ENCODE assay signal across 8 mouse cellular contexts in genomic region chr9:73025818-73026636, GRCm38 (mm10). TPM values are rescaled to one million over a fixed set of nuclear protein-coding genes. Genes with fewer than 3 reads are reported as not detected.
DNase-seq lines count a peak whose midpoint lies in the region; ATAC-seq lines count a peak whose summit lies in the region.

No protein-coding gene starts in this region.

- intact Hi-C loops in heart, postnatal 10 days (cut with DNase I) = no loop called here

- WGBS in heart, embryonic 13.5 days = 16% methylated on average over 17 of the region's 17 CpGs
- WGBS in midbrain, embryonic 14.5 days = 26% methylated on average over 17 of the region's 17 CpGs

- H3K4me3 ChIP-seq in heart, embryonic 13.5 days = peak overlapping the region; percentile 24
- H3K4me3 ChIP-seq in midbrain, embryonic 14.5 days (replicated peaks; ENCODE audit: low read depth, low read length) = no peak overlapping the region

- H3K4me1 ChIP-seq in heart, embryonic 13.5 days = peaks cover 12% of the 10 kb centered on the region
- H3K4me1 ChIP-seq in midbrain, embryonic 14.5 days (ENCODE audit: control insufficient read depth, insufficient read depth, low read length) = no peaks in the 10 kb centered on the region

- peaks cover 27% of the 10 kb centered on the region for H3K36me3 ChIP-seq in heart, embryonic 13.5 days
- peaks cover 36% of the 10 kb centered on the region for H3K36me3 ChIP-seq in midbrain, embryonic 14.5 days (ENCODE audit: control insufficient read depth, insufficient read depth, low read length)

- peak; percentile 77 for ATAC-seq in heart, embryonic 13.5 days (ENCODE audit: extremely low read depth, insufficient number of reproducible peaks, low FRiP score, low TSS enrichment)
- ATAC-seq in midbrain, embryonic 14.5 days (ENCODE audit: low FRiP score, low TSS enrichment) = peak; percentile 43; the same call in 1 of the 2 replicates
- ATAC-seq in erythroblast, adult 5-6 weeks (replicated peaks; ENCODE audit: low FRiP score, poor library complexity, severe bottlenecking) = no peak

- H3K4me2 ChIP-seq in heart, embryonic 13.5 days = peak overlapping the region; percentile 61
- H3K4me2 ChIP-seq in midbrain, embryonic 14.5 days (ENCODE audit: low read length) = peak overlapping the region; percentile 7; the same call in 1 of the 2 replicates

- DNase-seq in heart, adult 8-10 months (ENCODE audit: low spot score) = no peak
- peak; percentile 43 for DNase-seq in embryo, embryonic 10 days (ENCODE audit: low spot score)
- peak; percentile 15 to 30 for DNase-seq in heart, postnatal 10 days
- DNase-seq in midbrain, embryonic 14.5 days = peak; percentile 20
- no peak for DNase-seq in liver
- no peak for DNase-seq in natural killer cell, adult 2 months (ENCODE audit: low spot score in 2 of 2)

- H3K9ac ChIP-seq in heart, embryonic 13.5 days = peak overlapping the region; percentile 65
- H3K9ac ChIP-seq in midbrain, embryonic 14.5 days (replicated peaks; ENCODE audit: low read length) = no peak overlapping the region

- H3K27ac ChIP-seq in heart, embryonic 13.5 days (replicated peaks) = peak overlapping the region; percentile 55
- no peak overlapping the region for H3K27ac ChIP-seq in midbrain, embryonic 14.5 days (replicated peaks; ENCODE audit: low read depth, low read length)

- no peaks in the 10 kb centered on the region for H3K9me3 ChIP-seq in heart, embryonic 13.5 days
- H3K9me3 ChIP-seq in midbrain, embryonic 14.5 days (ENCODE audit: control insufficient read depth, low read length) = no peaks in the 10 kb centered on the region

- no peaks in the 10 kb centered on the region for H3K27me3 ChIP-seq in heart, embryonic 13.5 days (replicated peaks)
- H3K27me3 ChIP-seq in midbrain, embryonic 14.5 days (ENCODE audit: control insufficient read depth, insufficient read depth, low read length) = no peaks in the 10 kb centered on the region

RNA-seq across cellular contexts. Expression of gene Pigb, which starts 14.2 kb away (rescaled TPM):
- polyA plus RNA-seq in heart, embryonic 13.5 days (2015; fragmentation: Nextera tagmentation; extraction: Ambion mirVana) = 5.7 and 7.1 TPM in 2 replicates
- 1 to 10 TPM; 1.9 to 3.3 (median 2.6) TPM for total RNA-seq in heart, adult 8-10 months (2022)
- 1 to 10 TPM; 3.9 to 4.3 TPM for total RNA-seq in heart, postnatal 10 days (2021)
- polyA plus RNA-seq in midbrain, embryonic 14.5 days (2014; fragmentation: Nextera tagmentation; extraction: Ambion mirVana) = 13.6 and 16.8 TPM in 2 replicates
- 4.0 and 4.6 TPM in 2 replicates for total RNA-seq in erythroblast, adult 5-6 weeks (2015; ENCODE audit: low replicate concordance)
- total RNA-seq in erythroblast, adult 5-6 weeks (2017; ENCODE audit: low replicate concordance) = 3.1 and 4.0 TPM in 2 replicates

RNA-seq across cellular contexts. Expression of gene Rab27a, which starts 18.6 kb away (rescaled TPM):
- polyA plus RNA-seq in heart, embryonic 13.5 days (2015; fragmentation: Nextera tagmentation; extraction: Ambion mirVana) = 3.5 and 3.6 TPM in 2 replicates
- total RNA-seq in heart, adult 8-10 months (2022) = 1 to 10 TPM; 4.3 to 7.0 (median 5.1) TPM
- total RNA-seq in heart, postnatal 10 days (2021) = 1 to 10 TPM; 4.4 to 6.7 TPM
- 0.74 and 1.0 TPM in 2 replicates for polyA plus RNA-seq in midbrain, embryonic 14.5 days (2014; fragmentation: Nextera tagmentation; extraction: Ambion mirVana)
- total RNA-seq in erythroblast, adult 5-6 weeks (2015; ENCODE audit: low replicate concordance) = 21.7 and 22.2 TPM in 2 replicates
- total RNA-seq in erythroblast, adult 5-6 weeks (2017; ENCODE audit: low replicate concordance) = 27.3 and 28.9 TPM in 2 replicates

RNA-seq across cellular contexts. Expression of gene Ccpg1, which starts 40.8 kb away (rescaled TPM):
- polyA plus RNA-seq in heart, embryonic 13.5 days (2015; fragmentation: Nextera tagmentation; extraction: Ambion mirVana) = 25.9 and 29.2 TPM in 2 replicates
- 100 to 1,000 TPM in 1 of 4 experiments, 10 to 100 TPM in 3; 88.1 to 113 (median 97.9) TPM for total RNA-seq in heart, adult 8-10 months (2022)
- 10 to 100 TPM; 53.4 to 53.9 TPM for total RNA-seq in heart, postnatal 10 days (2021)
- polyA plus RNA-seq in midbrain, embryonic 14.5 days (2014; fragmentation: Nextera tagmentation; extraction: Ambion mirVana) = 28.4 and 44.1 TPM in 2 replicates
- total RNA-seq in erythroblast, adult 5-6 weeks (2015; ENCODE audit: low replicate concordance) = 42.7 and 47.0 TPM in 2 replicates
- 88.7 and 93.5 TPM in 2 replicates for total RNA-seq in erythroblast, adult 5-6 weeks (2017; ENCODE audit: low replicate concordance)

RNA-seq across cellular contexts. Expression of gene Ccpg1os, which starts 40.8 kb away (rescaled TPM):
- 14.3 TPM in 2 replicates for polyA plus RNA-seq in heart, embryonic 13.5 days (2015; fragmentation: Nextera tagmentation; extraction: Ambion mirVana)
- total RNA-seq in heart, adult 8-10 months (2022) = 1 to 10 TPM; 6.4 to 7.9 (median 7.6) TPM
- total RNA-seq in heart, postnatal 10 days (2021) = 1 to 10 TPM; 4.6 to 4.7 TPM
- 20.8 and 25.2 TPM in 2 replicates for polyA plus RNA-seq in midbrain, embryonic 14.5 days (2014; fragmentation: Nextera tagmentation; extraction: Ambion mirVana)
- 2.5 and 4.6 TPM in 2 replicates for total RNA-seq in erythroblast, adult 5-6 weeks (2015; ENCODE audit: low replicate concordance)
- 0.94 and 6.7 TPM in 2 replicates for total RNA-seq in erythroblast, adult 5-6 weeks (2017; ENCODE audit: low replicate concordance)

Comparison
In these comparisons a context has a peak if more than half of its experiments do, and no peak if none do; other contexts are left out.
1. DNase-seq: peak in embryo, embryonic 10 days (single experiment), heart, postnatal 10 days (2 of 2) and midbrain, embryonic 14.5 days (single experiment); none in heart, adult 8-10 months (single experiment), liver (single experiment) and natural killer cell, adult 2 months (0 of 2).